Mouse (Mus musculus) limb, embryonic 14.5 days (tissue): ENCODE results near the gene Zfp281. TPM values are rescaled to one million over a fixed set of nuclear protein-coding genes. Genes with fewer than 3 reads are reported as not detected.
A peak's percentile ranks its signal among the peaks of the same experiment; 100 is the strongest.

Experiments used
- ATAC-seq: fragments of 200-750 bp; cut with Nextera tagmentation; 2 replicates; pipeline ENCODE4 v1.8.0; 2017; ENCODE audit warnings: low read depth, moderate number of reproducible peaks, moderate TSS enrichment; ENCODE audit not compliant: low FRiP score
- DNase-seq: peaks from one replicate; pipeline ENCODE4 v3.0.0-alpha.2; 2015; ENCODE audit warnings: low spot score
- H3K27ac ChIP-seq: fragments of 300-500 bp; sonication (generic); replicated peaks from 2 replicates; pipeline ENCODE4 v1.5.1; 2014; ENCODE audit warnings: low read depth, mild to moderate bottlenecking, low read length, moderate library complexity, mixed read lengths
- H3K27me3 ChIP-seq: fragments of 300-500 bp; sonication (generic); 2 replicates; pipeline ENCODE4 v1.6.1; 2014; ENCODE audit warnings: low read length, mixed read lengths; ENCODE audit not compliant: control insufficient read depth, insufficient read depth
- H3K36me3 ChIP-seq: fragments of 300-500 bp; sonication (generic); 2 replicates; pipeline ENCODE4 v1.6.1; 2014; ENCODE audit warnings: mild to moderate bottlenecking, low read length, moderate library complexity, mixed read lengths; ENCODE audit not compliant: control insufficient read depth, insufficient read depth
- H3K4me1 ChIP-seq: fragments of 300-500 bp; sonication (generic); 2 replicates; pipeline ENCODE4 v1.6.1; 2014; ENCODE audit warnings: antibody characterized with exemption, low read length, mixed read lengths; ENCODE audit not compliant: control insufficient read depth, insufficient read depth
- H3K4me2 ChIP-seq: fragments of 300-500 bp; sonication (generic); replicated peaks from 2 replicates; pipeline ENCODE4 v1.6.1; 2014; ENCODE audit warnings: low read depth, mild to moderate bottlenecking, low read length, moderate library complexity; ENCODE audit not compliant: severe bottlenecking
- H3K4me3 ChIP-seq: fragments of 300-500 bp; sonication (generic); replicated peaks from 2 replicates; pipeline ENCODE4 v1.5.1; 2014; ENCODE audit warnings: low read length
- H3K9ac ChIP-seq: fragments of 300-500 bp; sonication (generic); 2 replicates; pipeline ENCODE4 v1.6.1; 2014; ENCODE audit warnings: mild to moderate bottlenecking, low read depth, low read length, moderate library complexity; ENCODE audit not compliant: severe bottlenecking
- H3K9me3 ChIP-seq: fragments of 300-500 bp; sonication (generic); 2 replicates; pipeline ENCODE4 v1.6.1; 2016; ENCODE audit warnings: low read length; ENCODE audit not compliant: control insufficient read depth
- POLR2A ChIP-seq: fragments of 200-500 bp; IDR thresholded peaks from 2 replicates; pipeline ENCODE4 v1.8.0; 2012; ENCODE audit warnings: inconsistent platforms, mild to moderate bottlenecking, moderate library complexity, borderline replicate concordance; ENCODE audit not compliant: insufficient read depth, insufficient read length; ENCODE audit errors: extremely low read depth
- WGBS: fragments of 180-500 bp; shearing (Covaris S2); extraction: QIAGEN DNeasy Blood & Tissue Kit; methylation state at CpG from one replicate; pipeline ENCODE4 v1.1.7; 2014; 5-methylcytosine and 5-hydroxymethylcytosine counted together
- polyA plus RNA-seq, 2 experiments: library from polyadenylated mRNA; depleted of rRNA in 1 of 2; stranded (reverse) in 1 of 2; unstranded in 1 of 2; fragments of >200 nt; fragmentation: Nextera tagmentation in 1 of 2; extraction: Ambion mirVana in 1 of 2; gene quantifications; 2 replicates each; pipeline versions ENCODE4 v1.2.1 to v1.2.3; 2012 to 2014

Gene Zfp281
- polyA plus RNA-seq, 2 experiments = 11.0 to 21.7 TPM

GRCm38 (mm10) chr1:136587761-136588405 is 36.8 kb upstream of the Zfp281 start:
- Histone ChIP-seq H3K27me3 (0 out of 2 replicates have a peak, but pooled peaks cover 7% of the 10 kb centered on the region), H3K27ac (no peak overlapping the region), H3K4me3 (no peak overlapping the region), H3K9me3 (no peaks in the 10 kb centered on the region), H3K4me2 (no peak overlapping the region), H3K36me3 (no peaks in the 10 kb centered on the region), H3K9ac (no peak overlapping the region), H3K4me1 (peaks cover 6% of the 10 kb centered on the region)
- no peak for ATAC-seq
- no peak for DNase-seq
- 34% methylated on average over 13 of the region's 13 CpGs for WGBS
- no peak for TF ChIP-seq POLR2A

GRCm38 (mm10) chr1:136588908-136589307 is 35.8 kb upstream of the Zfp281 start:
- Histone ChIP-seq H3K36me3 (no peaks in the 10 kb centered on the region), H3K9ac (no peak overlapping the region), H3K27ac (no peak overlapping the region), H3K9me3 (no peaks in the 10 kb centered on the region), H3K4me3 (peak overlapping the region; percentile 21; the same call in 1 of the 2 replicates), H3K4me1 (peaks cover 6% of the 10 kb centered on the region), H3K27me3 (0 out of 2 replicates have a peak, but pooled peaks cover 7% of the 10 kb centered on the region), H3K4me2 (peak overlapping the region; percentile 48)
- no peak for TF ChIP-seq POLR2A
- WGBS = 11% methylated on average over 9 of the region's 9 CpGs
- no peak for DNase-seq
- ATAC-seq = no peak

- H3K27ac ChIP-seq = no peak overlapping the region
- DNase-seq (no peak), ATAC-seq (no peak)
- H3K9me3 ChIP-seq = no peaks in the 10 kb centered on the region
- no peak overlapping the region for H3K4me2 ChIP-seq
- H3K27me3 ChIP-seq = 0 out of 2 replicates have a peak, but pooled peaks cover 7% of the 10 kb centered on the region
- TF ChIP-seq POLR2A = no peak
- no peak overlapping the region for H3K9ac ChIP-seq
- 94% methylated on average over 2 of the region's 2 CpGs for WGBS
- peaks cover 6% of the 10 kb centered on the region for H3K4me1 ChIP-seq
- no peak overlapping the region for H3K4me3 ChIP-seq
- no peaks in the 10 kb centered on the region for H3K36me3 ChIP-seq
These were observed 32.0 kb upstream of the Zfp281 start for GRCm38 (mm10) chr1:136592741-136593140.

GRCm38 (mm10) chr1:136594235-136594850 is 30.4 kb upstream of the Zfp281 start:
- 88% methylated on average over 5 of the region's 5 CpGs for WGBS
- Histone ChIP-seq H3K27me3 (no peaks in the 10 kb centered on the region), H3K27ac (no peak overlapping the region), H3K4me3 (no peak overlapping the region), H3K36me3 (no peaks in the 10 kb centered on the region), H3K9me3 (no peaks in the 10 kb centered on the region), H3K4me1 (no peaks in the 10 kb centered on the region), H3K4me2 (no peak overlapping the region), H3K9ac (no peak overlapping the region)
- no peak for DNase-seq
- no peak for ATAC-seq
- no peak for TF ChIP-seq POLR2A

- Histone ChIP-seq H3K9ac (no peak overlapping the region), H3K4me2 (no peak overlapping the region), H3K4me1 (peaks cover 4% of the 10 kb centered on the region; the same call in 1 of the 2 replicates), H3K27ac (no peak overlapping the region), H3K4me3 (no peak overlapping the region), H3K36me3 (no peaks in the 10 kb centered on the region), H3K27me3 (no peaks in the 10 kb centered on the region), H3K9me3 (no peaks in the 10 kb centered on the region)
- 67% methylated on average over 2 of the region's 2 CpGs for WGBS
- no peak for TF ChIP-seq POLR2A
- ATAC-seq (no peak), DNase-seq (no peak)
These were observed 27.9 kb upstream of the Zfp281 start for GRCm38 (mm10) chr1:136596821-136597220.
